Mouse (Mus musculus) MEL (cell line): ENCODE measurements at regions not wholly inside any gene's neighbourhood (a gene's known extent, or its start where the extent isn't known, plus 50 kb on each side); places are given as distances from the start of the nearest gene placed in this dataset.

Experiments used
- DNase-seq: peaks from one replicate; pipeline ENCODE4 v3.0.0; 2011; ENCODE audit warnings: low read depth, low spot score
- H3K27ac ChIP-seq: 2 replicates; pipeline ENCODE4 v1.5.1; 2012; ENCODE audit warnings: low read depth, mild to moderate bottlenecking, control low read depth, low read length, moderate library complexity; ENCODE audit not compliant: control insufficient read depth
- H3K27me3 ChIP-seq, 2 experiments: fragments of 150-350 bp in 1 of 2; sonication (generic) in 1 of 2; 2 replicates each; pipeline ENCODE4 v1.6.1; 2012; ENCODE audit warnings: low read length in 2 of 2, mild to moderate bottlenecking in 2 of 2, improper control_type of control experiment in 1 of 2, moderate library complexity in 1 of 2; ENCODE audit not compliant: insufficient read depth in 2 of 2, control insufficient read depth in 1 of 2
- H3K36me3 ChIP-seq, 2 experiments: 2 replicates each; pipeline ENCODE4 v1.6.1; 2012 to 2014; ENCODE audit warnings: low read length in 2 of 2, improper control_type of control experiment in 1 of 2, inconsistent platforms in 1 of 2, mild to moderate bottlenecking in 1 of 2; ENCODE audit not compliant: insufficient read depth in 2 of 2, control insufficient read depth in 1 of 2
- H3K4me1 ChIP-seq, 2 experiments: fragments of 150-350 bp in 1 of 2; sonication (generic) in 1 of 2; 2 replicates each; pipeline ENCODE4 v1.6.1; 2012; ENCODE audit warnings: low read length in 2 of 2, improper control_type of control experiment in 1 of 2, mild to moderate bottlenecking in 1 of 2; ENCODE audit not compliant: insufficient read depth in 2 of 2, control insufficient read depth in 1 of 2
- H3K4me3 ChIP-seq, 2 experiments: fragments of 150-350 bp in 1 of 2; sonication (generic) in 1 of 2; 2 replicates each; pipeline ENCODE4 v1.5.1; 2012; ENCODE audit warnings: low read depth in 2 of 2, low read length in 2 of 2, mild to moderate bottlenecking in 2 of 2, moderate library complexity in 2 of 2, control low read depth in 1 of 2, improper control_type of control experiment in 1 of 2; ENCODE audit not compliant: control insufficient read depth in 1 of 2, insufficient read depth in 1 of 2
- H3K79me2 ChIP-seq: 2 replicates; pipeline ENCODE4 v1.6.1; 2012; ENCODE audit warnings: mild to moderate bottlenecking, low read length, moderate library complexity; ENCODE audit not compliant: control insufficient read depth, poor library complexity, insufficient read depth
- H3K9ac ChIP-seq: 2 replicates; pipeline ENCODE4 v1.6.1; 2012; ENCODE audit warnings: low read depth, mild to moderate bottlenecking, control low read depth, low read length, moderate library complexity; ENCODE audit not compliant: control insufficient read depth, poor library complexity, severe bottlenecking
- H3K9me3 ChIP-seq: fragments of 150-350 bp; sonication (generic); replicated peaks from 2 replicates; pipeline ENCODE4 v1.6.1; 2012; ENCODE audit warnings: mild to moderate bottlenecking, low read length, improper control_type of control experiment, moderate library complexity; ENCODE audit not compliant: insufficient read depth
- BHLHE40 ChIP-seq: IDR thresholded peaks from 2 replicates; pipeline ENCODE4 v1.6.1; 2012; ENCODE audit warnings: low read depth, mild to moderate bottlenecking, inconsistent platforms, low read length, improper control_type of control experiment, borderline replicate concordance
- CHD1 ChIP-seq: IDR thresholded peaks from 2 replicates; pipeline ENCODE4 v1.6.1; 2012; ENCODE audit warnings: low read depth, mild to moderate bottlenecking, inconsistent platforms, low read length, improper control_type of control experiment
- CHD2 ChIP-seq: IDR thresholded peaks from 2 replicates; pipeline ENCODE4 v1.6.1; 2011; ENCODE audit warnings: low read length, improper control_type of control experiment
- ETS1 ChIP-seq: IDR thresholded peaks from 2 replicates; pipeline ENCODE4 v1.6.1; 2012; ENCODE audit warnings: low read depth, mild to moderate bottlenecking, inconsistent platforms, low read length, improper control_type of control experiment, moderate library complexity
- GABPA ChIP-seq: IDR thresholded peaks from 2 replicates; pipeline ENCODE4 v1.6.1; 2012; ENCODE audit warnings: low read depth, mild to moderate bottlenecking, inconsistent platforms, low read length, improper control_type of control experiment, moderate library complexity
- GATA1 ChIP-seq: IDR thresholded peaks from 2 replicates; pipeline ENCODE4 v1.6.1; 2011; ENCODE audit warnings: low read depth, low read length, improper control_type of control experiment
- HCFC1 ChIP-seq: IDR thresholded peaks from 2 replicates; pipeline ENCODE4 v1.6.1; 2012; ENCODE audit warnings: low read depth, mild to moderate bottlenecking, inconsistent platforms, low read length, improper control_type of control experiment, moderate library complexity
- KAT2A ChIP-seq: conservative IDR thresholded peaks from 2 replicates; pipeline ENCODE4 v1.6.1; 2012; ENCODE audit warnings: low read depth, low read length, improper control_type of control experiment, inconsistent platforms
- MAFK ChIP-seq: IDR thresholded peaks from 2 replicates; pipeline ENCODE4 v1.6.1; 2011; ENCODE audit warnings: low read depth, mild to moderate bottlenecking, low read length, improper control_type of control experiment, borderline replicate concordance
- MAX ChIP-seq: IDR thresholded peaks from 2 replicates; pipeline ENCODE4 v1.6.1; 2011; ENCODE audit warnings: low read length, improper control_type of control experiment
- MXI1 ChIP-seq: IDR thresholded peaks from 2 replicates; pipeline ENCODE4 v1.6.1; 2011; ENCODE audit warnings: mild to moderate bottlenecking, low read depth, low read length, improper control_type of control experiment
- NELFE ChIP-seq: IDR thresholded peaks from 2 replicates; pipeline ENCODE4 v1.6.1; 2011; ENCODE audit warnings: low read depth, low read length, improper control_type of control experiment
- POLR2A ChIP-seq, 2 experiments: IDR thresholded peaks; 2 replicates each; pipeline ENCODE4 v1.6.1; 2011 to 2012; ENCODE audit warnings: low read length in 2 of 2, mild to moderate bottlenecking in 2 of 2, control low read depth in 1 of 2, improper control_type of control experiment in 1 of 2, low read depth in 1 of 2, moderate library complexity in 1 of 2; ENCODE audit not compliant: control insufficient read depth in 1 of 2, insufficient read depth in 1 of 2, poor library complexity in 1 of 2
- POLR2AphosphoS2 ChIP-seq: IDR thresholded peaks from 2 replicates; pipeline ENCODE4 v1.6.1; 2011; ENCODE audit warnings: low read length, improper control_type of control experiment
- POLR2AphosphoS5 ChIP-seq: IDR thresholded peaks from 2 replicates; pipeline ENCODE4 v1.6.1; 2012; ENCODE audit warnings: low read depth, borderline replicate concordance, mild to moderate bottlenecking, inconsistent platforms, low read length, moderate library complexity, mixed read lengths
- RCOR1 ChIP-seq: IDR thresholded peaks from 2 replicates; pipeline ENCODE4 v1.6.1; 2012; ENCODE audit warnings: low read depth, mild to moderate bottlenecking, inconsistent platforms, low read length, improper control_type of control experiment
- SIN3A ChIP-seq: IDR thresholded peaks from 2 replicates; pipeline ENCODE4 v1.6.1; 2012; ENCODE audit warnings: low read length, improper control_type of control experiment, inconsistent platforms
- SMC3 ChIP-seq: IDR thresholded peaks from 2 replicates; pipeline ENCODE4 v1.6.1; 2011; ENCODE audit warnings: low read depth, low read length, improper control_type of control experiment
- TAL1 ChIP-seq: IDR thresholded peaks from 2 replicates; pipeline ENCODE4 v1.6.1; 2012; ENCODE audit warnings: mild to moderate bottlenecking, inconsistent platforms, low read length, moderate library complexity, mixed read lengths
- TBP ChIP-seq: IDR thresholded peaks from 2 replicates; pipeline ENCODE4 v1.8.0; 2011; ENCODE audit warnings: low read depth, low read length, improper control_type of control experiment
- TCF12 ChIP-seq: IDR thresholded peaks from 2 replicates; pipeline ENCODE4 v1.6.1; 2014; ENCODE audit warnings: low read depth, mild to moderate bottlenecking, inconsistent platforms, low read length, improper control_type of control experiment, moderate library complexity
- USF2 ChIP-seq, 2 experiments: IDR thresholded peaks; 2 replicates each; pipeline ENCODE4 v1.6.1; 2011 to 2012; ENCODE audit warnings: improper control_type of control experiment in 2 of 2, low read length in 2 of 2, borderline replicate concordance in 1 of 2, inconsistent platforms in 1 of 2, low read depth in 1 of 2, mild to moderate bottlenecking in 1 of 2; ENCODE audit not compliant: insufficient read depth in 1 of 2
- ZC3H11A ChIP-seq: IDR thresholded peaks from 2 replicates; pipeline ENCODE4 v1.6.1; 2012; ENCODE audit warnings: low read depth, mild to moderate bottlenecking, inconsistent platforms, low read length, improper control_type of control experiment
- ZKSCAN1 ChIP-seq: IDR thresholded peaks from 2 replicates; pipeline ENCODE4 v1.6.1; 2012; ENCODE audit warnings: low read depth, mild to moderate bottlenecking, inconsistent platforms, low read length, improper control_type of control experiment, moderate library complexity
- ZMIZ1 ChIP-seq: IDR thresholded peaks from 2 replicates; pipeline ENCODE4 v1.6.1; 2012; ENCODE audit warnings: low read depth, mild to moderate bottlenecking, inconsistent platforms, low read length, improper control_type of control experiment, moderate library complexity
- ZNF384 ChIP-seq: IDR thresholded peaks from 2 replicates; pipeline ENCODE4 v1.6.1; 2012; ENCODE audit warnings: low read depth, mild to moderate bottlenecking, inconsistent platforms, low read length, improper control_type of control experiment

GRCm38 (mm10) chrX:11494246-11494630, 166.6 kb downstream of the H2al1j start:
- H3K27me3 ChIP-seq, result no peaks in the 10 kb centered on the region

DNA sequence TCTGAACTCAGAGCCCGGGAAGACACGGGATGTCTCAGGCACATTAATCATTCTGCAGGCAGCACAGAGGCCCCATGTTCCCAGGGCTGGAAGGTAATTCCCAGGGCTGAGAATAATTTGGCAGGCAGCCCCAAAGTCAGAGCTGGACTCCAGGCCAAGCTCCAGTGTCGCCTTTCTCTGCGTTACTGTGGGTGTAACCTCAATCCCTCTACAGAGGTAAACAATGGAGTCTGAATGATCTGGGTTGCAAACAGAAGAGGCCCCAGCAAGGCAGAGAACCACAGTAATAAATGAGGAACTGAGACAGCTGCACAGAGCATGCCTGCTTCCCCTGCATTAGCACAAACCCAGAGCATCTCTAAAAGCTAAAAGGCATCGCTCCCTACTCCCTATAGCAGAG, 184.8 kb downstream of the H2al1j start:
- no peaks in the 10 kb centered on the region for H3K27me3 ChIP-seq
- no peak for TF ChIP-seq BHLHE40
- TF ChIP-seq RCOR1, result no peak
- TF ChIP-seq KAT2A, result no peak
- no peak for TF ChIP-seq POLR2AphosphoS2
- TF ChIP-seq MXI1, result no peak
- no peak for TF ChIP-seq USF2 (IDR thresholded peaks at IDR 0.05; ENCODE audit: borderline replicate concordance in 1 of 2, insufficient read depth in 1 of 2, low read depth in 1 of 2, low read length in 2 of 2)
- no peak for TF ChIP-seq ZC3H11A
- TF ChIP-seq MAX, result no peak
- TF ChIP-seq SIN3A, result no peak
- no peak for TF ChIP-seq POLR2A (IDR thresholded peaks at IDR 0.05; ENCODE audit: control insufficient read depth in 1 of 2, insufficient read depth in 1 of 2, low read depth in 1 of 2, low read length in 2 of 2, poor library complexity in 1 of 2)
- TF ChIP-seq ETS1, result no peak
- TF ChIP-seq ZMIZ1, result no peak
- TF ChIP-seq, all 39 proteins: peak for 0
- Histone ChIP-seq H3K9ac (no peak overlapping the region), H3K9me3 (no peaks in the 10 kb centered on the region), H3K36me3 (no peaks in the 10 kb centered on the region), H3K4me3 (no peak overlapping the region), H3K4me1 (no peaks in the 10 kb centered on the region), H3K79me2 (no peaks in the 10 kb centered on the region), H3K27ac (no peak overlapping the region)
- DNase-seq, result no peak

More at GRCm38 (mm10) chrX:11494246-11494630, 166.6 kb downstream of the H2al1j start:
- H3K9ac ChIP-seq, result no peak overlapping the region
- H3K9me3 ChIP-seq, result no peaks in the 10 kb centered on the region
- H3K79me2 ChIP-seq, result no peaks in the 10 kb centered on the region
- no peak for DNase-seq
- TF ChIP-seq ZKSCAN1 (no peak), CHD1 (no peak)
- no peak overlapping the region for H3K4me3 ChIP-seq
- H3K36me3 ChIP-seq, result no peaks in the 10 kb centered on the region
- H3K27ac ChIP-seq, result no peak overlapping the region
- H3K4me1 ChIP-seq, result no peaks in the 10 kb centered on the region

DNA sequence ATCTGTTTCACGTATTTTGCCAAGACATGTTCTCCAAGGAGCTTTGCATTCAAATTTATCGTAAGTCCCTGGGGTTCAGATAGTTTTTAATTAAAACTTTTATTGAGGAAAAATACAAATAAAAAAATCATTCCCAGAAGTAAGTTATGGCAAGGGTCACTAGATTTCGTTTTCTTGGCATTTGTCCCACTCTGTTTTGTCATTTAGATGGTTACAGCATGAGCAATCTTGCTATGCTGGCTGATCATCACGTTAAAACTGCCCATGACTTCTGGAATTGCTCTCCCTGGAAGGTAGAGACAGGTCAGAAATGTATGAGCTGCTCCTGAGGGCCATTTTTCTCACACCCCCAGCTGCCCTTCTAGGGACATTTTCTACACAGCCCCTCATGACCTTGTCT, 185.3 kb downstream of the H2al1j start:
- Histone ChIP-seq H3K9me3 (no peaks in the 10 kb centered on the region), H3K36me3 (no peaks in the 10 kb centered on the region), H3K9ac (no peak overlapping the region), H3K27me3 (no peaks in the 10 kb centered on the region), H3K4me3 (no peak overlapping the region)
- DNase-seq, result no peak
- TF ChIP-seq ZNF384 (no peak), HCFC1 (no peak), GABPA (no peak), KAT2A (no peak), TCF12 (no peak), MXI1 (no peak), TAL1 (no peak), NELFE (no peak), CHD2 (no peak), GATA1 (no peak), SMC3 (no peak), MAFK (no peak), ZC3H11A (no peak), TBP (no peak), POLR2AphosphoS5 (no peak), CHD1 (no peak)
- TF ChIP-seq, all 39 proteins: peak for 0
- no peak overlapping the region for H3K27ac ChIP-seq
- H3K4me1 ChIP-seq, result no peaks in the 10 kb centered on the region
- no peaks in the 10 kb centered on the region for H3K79me2 ChIP-seq
